Mouse (Mus musculus) thymus, adult 2 months (tissue): ENCODE measurements around the gene Ugt2b37.
"Not testable (repeated sequence)": the region's sequence is repeated elsewhere in the genome, so short reads cannot be mapped to it uniquely, and the experiment has no call there.

Experiments
- CTCF ChIP-seq: fragments of 200-500 bp; IDR thresholded peaks from 2 replicates; pipeline ENCODE4 v1.5.1; 2012; ENCODE audit warnings: mild to moderate bottlenecking, control low read depth, low read length, moderate library complexity, borderline replicate concordance; ENCODE audit not compliant: control insufficient read depth, poor library complexity, insufficient read depth; ENCODE audit errors: extremely low read depth
- POLR2A ChIP-seq: fragments of 200-500 bp; IDR thresholded peaks from 2 replicates; pipeline ENCODE4 v1.6.1; 2012; ENCODE audit warnings: mild to moderate bottlenecking, low read length, control low read depth, moderate library complexity; ENCODE audit not compliant: control insufficient read depth, poor library complexity, insufficient read depth; ENCODE audit errors: extremely low read depth

GRCm38 (mm10) chr5:87254676-87255075, at the start of gene Ugt2b37:
- not testable (repeated sequence) for TF ChIP-seq CTCF, POLR2A
